Mouse (Mus musculus) cerebellum, adult 2 months (tissue): ENCODE measurements around the gene Hpse2.

Experiments used
- CTCF ChIP-seq: fragments of 200-500 bp; IDR thresholded peaks from 2 replicates; pipeline ENCODE4 v1.5.1; 2011; ENCODE audit warnings: low read depth, mild to moderate bottlenecking, control low read depth, low read length, moderate library complexity, borderline replicate concordance; ENCODE audit not compliant: insufficient read depth
- POLR2A ChIP-seq: fragments of 200-500 bp; IDR thresholded peaks from 2 replicates; pipeline ENCODE4 v1.6.1; 2011; ENCODE audit warnings: low read length, control low read depth, borderline replicate concordance; ENCODE audit not compliant: insufficient read depth

- TF ChIP-seq POLR2A (no peak), CTCF (no peak)
These were observed 369.4 kb downstream of the Hpse2 start for GRCm38 (mm10) chr19:43018792-43019191.
